Mouse (Mus musculus) v-Abl transformed pro-B cells (cell line): ENCODE measurements around the gene Magi1.
"Not testable (repeated sequence)": the region's sequence is repeated elsewhere in the genome, so short reads cannot be mapped to it uniquely, and the experiment has no call there.

ENCODE experiments used
- in situ Hi-C, 2 experiments: fragments of 400-800 bp; cut with MboI; formaldehyde crosslinking; loops; one replicate each; pipeline ENCODE4 v1.15.1; 2025; ENCODE audit not compliant: unreplicated experiment in 2 of 2

Magi1 gene

GRCm38 (mm10) chr6:94008577-94008976 is 275.1 kb downstream of the Magi1 start:
- in situ Hi-C loops, result no loop called here

DNA sequence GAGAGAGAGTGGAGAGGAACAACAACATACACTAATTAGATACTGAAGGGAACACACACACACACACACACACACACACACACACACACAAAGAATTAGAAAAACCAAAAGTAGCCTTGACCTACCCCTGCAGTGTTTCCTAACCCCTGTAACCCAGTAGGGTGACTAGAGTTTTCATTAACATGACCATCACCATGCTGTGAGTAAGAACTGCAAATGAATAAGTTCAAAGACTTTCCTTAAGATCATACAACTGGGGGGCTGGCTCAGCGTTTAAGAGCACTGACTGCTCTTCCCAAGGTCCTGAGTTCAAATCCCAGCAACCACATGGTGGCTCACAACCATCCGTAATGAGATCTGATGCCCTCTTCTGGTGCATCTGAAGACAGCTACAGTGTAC is 280.1 kb downstream of the Magi1 start:
- in situ Hi-C loops, result not testable (repeated sequence)

- in situ Hi-C loops, result no loop called here
These were observed 286.8 kb downstream of the Magi1 start for GRCm38 (mm10) chr6:93996841-93997485.

DNA sequence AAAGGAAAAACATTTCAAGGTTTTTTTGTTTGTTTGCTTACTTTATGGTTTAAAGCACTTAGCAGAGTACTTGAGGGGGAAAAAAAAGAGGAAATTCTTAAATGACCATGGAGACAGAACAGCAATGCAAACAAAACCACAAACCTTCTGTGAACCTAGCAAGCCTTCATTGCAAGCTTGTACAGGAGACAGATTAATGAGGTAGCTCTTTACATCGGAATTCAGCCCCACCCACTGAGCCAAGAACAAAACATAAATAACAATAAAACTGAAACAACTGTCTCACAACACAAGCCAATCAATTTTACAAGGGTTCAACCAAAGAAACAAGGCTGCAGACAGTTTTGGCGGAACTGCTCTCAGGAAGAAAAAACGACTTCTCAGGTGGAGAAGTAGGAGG is 296.2 kb downstream of the Magi1 start:
- in situ Hi-C loops, result no loop called here

- in situ Hi-C loops, result no loop called here
These were observed 298.6 kb downstream of the Magi1 start for GRCm38 (mm10) chr6:93985111-93985510.

- in situ Hi-C loops, result no loop called here
These were observed 300.2 kb downstream of the Magi1 start for GRCm38 (mm10) chr6:93983551-93983950.

GRCm38 (mm10) chr6:93981211-93981610 is 302.5 kb downstream of the Magi1 start:
- in situ Hi-C loops, result no loop called here

GRCm38 (mm10) chr6:93979241-93979640 is 304.5 kb downstream of the Magi1 start:
- in situ Hi-C loops, result no loop called here

DNA sequence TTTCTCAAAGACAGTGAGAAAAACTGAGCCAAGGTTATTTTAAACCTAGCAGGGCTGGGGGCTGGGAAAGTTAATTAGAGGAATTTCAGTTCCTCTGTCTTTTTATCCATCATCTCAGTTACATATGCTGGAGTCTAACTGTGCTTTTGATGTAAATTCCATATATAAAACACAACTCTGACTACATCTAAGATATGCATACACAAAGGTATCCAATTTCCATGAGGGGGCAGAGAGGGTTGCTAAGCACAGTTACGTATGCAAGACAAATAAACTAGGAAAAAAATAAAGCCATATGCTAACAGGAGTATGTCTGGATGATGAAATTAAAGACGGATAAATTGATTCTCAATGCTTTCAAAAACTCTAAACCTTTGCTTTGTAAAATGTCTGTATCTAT is 315.0 kb downstream of the Magi1 start:
- in situ Hi-C loops, result no loop called here

GRCm38 (mm10) chr6:93962757-93963336 is 320.9 kb downstream of the Magi1 start:
- in situ Hi-C loops, result no loop called here

- in situ Hi-C loops, result no loop called here
These were observed 321.9 kb downstream of the Magi1 start for GRCm38 (mm10) chr6:93961782-93962181.

DNA sequence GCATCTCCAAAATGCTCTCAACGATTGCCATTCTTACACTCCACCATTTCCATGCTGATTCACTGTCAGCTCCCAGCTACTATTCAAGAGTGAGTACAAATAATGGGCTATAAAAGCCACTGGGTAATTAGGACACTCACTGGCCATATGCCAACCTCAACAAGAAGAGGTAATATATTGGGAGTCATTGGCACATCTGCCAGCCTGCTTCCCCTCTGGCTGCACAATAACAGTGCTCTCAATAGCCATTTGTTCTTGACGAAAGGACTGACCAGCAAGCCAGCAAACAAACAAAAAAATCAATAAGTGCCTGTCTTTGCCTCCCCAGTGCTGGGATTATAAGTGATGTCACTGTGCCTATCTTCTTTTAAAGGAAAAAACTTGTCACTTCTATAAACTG is 326.5 kb downstream of the Magi1 start:
- in situ Hi-C loops, result no loop called here

DNA sequence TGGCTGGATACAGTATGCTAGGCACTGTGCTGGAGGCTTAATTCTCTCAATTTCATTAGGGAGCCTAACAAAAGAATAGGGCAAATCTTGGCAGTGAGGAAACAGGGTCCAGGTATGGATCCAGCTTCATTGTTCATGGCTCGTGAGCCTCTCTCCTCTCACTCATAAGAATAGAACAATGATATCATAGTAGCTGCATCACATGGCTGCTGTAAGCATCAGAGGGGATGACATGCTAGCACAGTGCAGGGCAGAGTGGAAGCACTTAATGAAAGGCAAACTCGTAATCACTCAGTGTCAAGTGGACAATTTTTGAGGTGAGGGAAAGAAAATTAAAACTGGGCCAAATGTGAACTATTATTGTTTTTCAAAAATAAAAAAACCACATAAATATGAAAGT is 337.1 kb downstream of the Magi1 start:
- in situ Hi-C loops, result no loop called here

DNA sequence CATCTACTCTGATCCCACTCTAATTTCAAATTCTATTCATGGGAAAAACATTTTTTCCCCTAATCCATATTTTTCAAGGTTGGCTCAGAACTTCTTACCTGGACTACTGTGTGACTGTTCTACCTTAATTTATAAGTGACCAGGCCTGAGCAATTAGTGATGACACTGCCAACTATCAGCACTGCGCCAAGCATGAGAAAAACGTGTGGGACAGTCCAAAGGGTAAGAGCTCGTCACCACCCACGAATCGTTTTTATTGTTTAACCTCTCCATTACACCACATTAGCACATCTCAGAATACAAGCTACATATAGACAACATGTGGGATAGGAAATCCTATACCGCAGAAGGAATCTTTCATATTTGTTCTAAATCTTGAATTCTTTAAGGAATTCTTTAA is 347.4 kb downstream of the Magi1 start:
- in situ Hi-C loops, result no loop called here

DNA sequence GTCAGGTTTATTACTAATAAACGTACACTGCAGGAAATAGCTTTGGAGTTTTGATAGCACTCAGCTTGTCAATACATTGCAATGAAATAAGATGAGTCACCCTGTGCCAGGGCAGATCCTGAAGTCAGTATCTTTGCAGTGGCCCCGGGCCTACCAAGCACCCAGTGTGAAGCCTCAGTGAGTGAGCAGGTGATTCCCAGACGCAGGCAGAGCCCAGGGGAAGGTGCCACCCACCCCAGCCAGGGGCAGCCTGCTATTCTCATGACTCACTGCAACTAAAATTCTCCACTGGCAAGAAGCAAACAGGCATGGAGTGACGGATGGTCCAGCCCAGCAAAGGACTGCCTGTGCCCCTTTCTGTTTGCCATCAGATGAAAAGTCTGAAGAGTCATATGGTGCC is 347.9 kb downstream of the Magi1 start:
- in situ Hi-C loops, result no loop called here

DNA sequence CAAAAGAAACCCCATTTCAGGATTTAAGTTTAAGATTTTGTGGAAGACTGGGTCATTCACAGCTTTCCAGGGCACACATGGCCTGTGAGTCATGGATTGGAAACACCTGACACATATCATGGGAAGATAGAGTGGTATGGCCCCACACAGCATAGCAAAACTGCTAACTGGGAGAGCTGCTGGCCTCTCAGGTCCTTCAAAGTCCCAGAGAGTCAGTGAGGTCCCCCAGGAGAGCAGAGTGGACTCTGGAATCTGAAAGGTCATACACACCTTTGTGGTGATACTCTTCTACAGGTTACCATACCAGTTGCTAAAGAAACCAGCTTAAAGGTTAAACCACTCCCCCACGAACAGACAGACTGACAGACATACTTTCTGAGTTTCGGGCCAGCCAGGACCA is 349.0 kb downstream of the Magi1 start:
- in situ Hi-C loops, result no loop called here

DNA sequence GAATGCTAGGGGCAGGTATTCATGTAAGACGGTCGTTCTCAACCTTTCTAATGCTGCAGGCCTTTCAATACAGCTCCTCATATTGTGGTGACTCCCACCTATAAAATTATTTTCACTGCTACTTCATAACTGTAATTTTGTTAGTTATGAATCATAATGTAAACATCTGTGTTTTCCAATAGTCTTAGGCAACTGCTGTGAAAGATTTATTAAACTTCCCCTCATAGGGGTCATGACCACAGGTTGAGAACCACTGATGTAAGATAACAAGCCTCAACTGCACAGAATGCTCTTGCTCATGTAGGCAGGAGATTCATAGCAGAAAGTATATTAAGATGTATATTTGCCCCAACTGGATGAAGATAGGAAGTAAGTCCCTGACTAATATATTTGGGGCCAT is 359.1 kb downstream of the Magi1 start:
- in situ Hi-C loops, result no loop called here

DNA sequence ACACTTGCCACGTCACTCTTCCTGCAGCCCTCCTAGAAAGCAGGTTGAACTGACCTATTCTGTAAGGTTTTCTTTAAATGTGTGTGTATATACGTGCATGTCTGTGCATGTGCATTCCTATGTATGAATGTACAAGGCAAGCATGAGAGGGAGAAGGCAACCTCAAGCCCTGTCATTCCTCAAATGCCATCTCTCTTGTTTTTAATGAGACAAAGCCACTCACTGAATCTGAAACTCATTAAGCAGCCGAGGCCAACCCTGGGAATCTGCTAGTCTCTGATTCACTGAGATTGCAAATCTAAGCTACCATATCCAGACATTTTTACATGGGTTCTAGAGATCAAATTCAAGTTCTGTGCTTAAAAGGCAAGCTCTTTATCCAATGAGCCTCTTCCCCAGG is 359.7 kb downstream of the Magi1 start:
- in situ Hi-C loops, result no loop called here

DNA sequence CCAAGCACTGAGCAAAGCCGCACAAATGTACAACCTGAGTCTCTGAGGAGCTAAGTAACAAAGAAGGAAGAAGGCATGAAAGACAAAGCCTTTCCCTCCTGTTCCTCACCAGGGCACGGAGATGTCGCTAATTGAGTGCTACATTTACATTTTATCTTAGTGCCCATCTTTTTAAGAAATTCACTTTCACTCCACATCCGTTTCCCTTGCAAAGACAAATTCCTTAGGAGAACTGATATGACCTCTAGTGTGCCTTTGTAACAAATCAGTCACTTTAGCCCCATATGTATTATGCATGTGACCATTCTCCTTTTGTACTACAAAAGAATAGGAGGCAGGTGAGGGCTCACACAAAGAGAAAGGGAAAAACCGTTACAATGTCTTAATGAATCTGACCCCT is 360.4 kb downstream of the Magi1 start:
- in situ Hi-C loops, result no loop called here

- in situ Hi-C loops, result no loop called here
These were observed 360.8 kb downstream of the Magi1 start for GRCm38 (mm10) chr6:93922931-93923330.

DNA sequence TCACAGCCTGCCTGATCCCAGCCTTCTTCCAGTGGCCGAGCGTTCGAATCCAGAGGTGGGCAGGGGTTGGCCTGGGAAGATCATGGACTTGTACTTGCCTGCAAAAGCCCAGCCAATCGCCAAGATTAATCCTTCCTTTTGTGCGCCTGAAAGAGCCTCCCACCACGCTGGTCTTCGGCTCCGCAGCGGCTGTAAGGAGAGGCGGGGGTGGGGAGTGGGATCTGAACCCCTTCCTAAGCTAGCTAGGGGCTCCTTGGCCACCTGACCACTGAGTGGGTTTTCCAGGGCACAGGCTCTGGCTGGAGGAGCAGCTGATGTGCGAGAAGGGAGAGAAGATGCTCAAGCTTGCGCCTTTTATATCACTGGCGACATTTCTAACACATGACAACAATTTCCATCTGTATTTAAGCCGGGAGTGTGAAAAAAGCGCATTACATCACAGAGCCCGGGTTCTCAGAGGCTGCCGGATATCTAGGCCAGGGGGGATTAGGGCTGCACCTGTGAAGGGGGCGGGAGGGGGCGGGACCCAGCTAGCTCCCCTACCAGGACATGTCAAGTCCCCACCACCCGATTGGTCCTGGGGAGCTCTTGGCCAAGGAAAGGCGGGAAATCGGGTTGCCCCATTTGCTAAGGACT is 370.4 kb downstream of the Magi1 start:
- in situ Hi-C loops, result no loop called here

DNA sequence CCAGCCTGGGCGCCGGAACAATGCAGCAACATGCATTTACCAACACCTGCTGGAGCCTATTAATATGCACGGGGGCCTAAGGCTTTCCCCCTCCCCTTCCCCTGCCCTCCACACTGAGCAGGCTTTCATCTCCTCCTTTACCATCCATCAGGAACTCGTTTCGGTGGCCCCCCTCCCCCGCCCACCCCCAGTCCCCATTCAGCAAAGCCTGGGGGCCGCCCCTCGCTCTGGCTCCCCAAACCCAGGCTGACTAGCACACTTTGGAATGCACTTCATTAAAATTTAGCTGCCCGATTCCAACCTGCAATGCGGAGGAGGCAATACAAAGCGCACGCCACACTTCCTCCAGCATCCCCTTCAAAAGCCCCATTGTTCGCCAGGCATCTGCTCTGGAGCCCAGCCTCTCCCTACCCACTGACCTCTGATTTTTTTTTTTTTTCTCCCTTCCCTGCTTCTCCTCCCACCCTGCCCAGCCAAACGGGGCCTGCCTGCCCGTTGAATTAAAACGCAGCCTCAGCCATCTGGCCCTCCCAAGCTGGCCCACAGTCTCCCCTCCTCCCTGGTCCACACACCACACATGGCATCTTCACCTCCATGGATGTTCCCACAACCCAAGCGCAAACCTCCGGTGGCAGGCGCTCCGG is 371.0 kb downstream of the Magi1 start:
- in situ Hi-C loops, result no loop called here
